Comparison of ENCODE assay signal across 15 mouse cellular contexts in genomic region chr1:80656389-80656788, GRCm38 (mm10).
DNase-seq lines count a peak whose midpoint lies in the region; ATAC-seq lines count a peak whose summit lies in the region.
"Had no signal": no experiment of that assay in that cellular context is flagged by ENCODE, and none has a peak within 500 bp of the region (broad histone marks: within the 10 kb centered on the region; RNA-seq: fewer than 3 reads in every experiment).

No protein-coding gene starts in this region.

- no peak overlapping the region for H3K9ac ChIP-seq in midbrain, embryonic 14.5 days (replicated peaks; ENCODE audit: low read length)
- no peak overlapping the region for H3K9ac ChIP-seq in kidney, embryonic 16.5 days (replicated peaks; ENCODE audit: low read length)
- H3K9ac ChIP-seq: embryonic facial prominence, embryonic 13.5 days; heart, embryonic 13.5 days; intestine, embryonic 15.5 days; neural tube, embryonic 15.5 days had no signal

- no peak overlapping the region for H3K27ac ChIP-seq in midbrain, embryonic 14.5 days (replicated peaks; ENCODE audit: low read depth, low read length)
- H3K27ac ChIP-seq in midbrain, embryonic 10.5 days (replicated peaks), result no peak overlapping the region
- no peak overlapping the region for H3K27ac ChIP-seq in kidney, embryonic 16.5 days (ENCODE audit: low read length)
- H3K27ac ChIP-seq: embryonic facial prominence, embryonic 13.5 days; heart, embryonic 13.5 days; intestine, embryonic 15.5 days; neural tube, embryonic 15.5 days had no signal

- H3K4me2 ChIP-seq in midbrain, embryonic 14.5 days (ENCODE audit: low read length), result no peak overlapping the region
- H3K4me2 ChIP-seq in kidney, embryonic 16.5 days (replicated peaks; ENCODE audit: low read depth, low read length), result no peak overlapping the region
- H3K4me2 ChIP-seq: embryonic facial prominence, embryonic 13.5 days; heart, embryonic 13.5 days; intestine, embryonic 15.5 days; neural tube, embryonic 15.5 days had no signal

- WGBS in midbrain, embryonic 14.5 days, result 60% methylated on average over 2 of the region's 2 CpGs
- 60% methylated on average over 2 of the region's 2 CpGs for whole genome bisulfite sequencing in midbrain, embryonic 10.5 days
- 50% methylated on average over 2 of the region's 2 CpGs for WGBS in kidney, embryonic 16.5 days

- ATAC-seq in midbrain, embryonic 14.5 days (ENCODE audit: low FRiP score, low TSS enrichment), result no peak
- ATAC-seq in kidney, embryonic 16.5 days (ENCODE audit: low FRiP score, low TSS enrichment), result peak; percentile 42; the same call in 1 of the 2 replicates
- ATAC-seq: CD4-positive, CD25-positive, alpha-beta regulatory T cell, adult 4 months; intestine, embryonic 15.5 days had no signal

- no peaks in the 10 kb centered on the region for H3K27me3 ChIP-seq in midbrain, embryonic 14.5 days (ENCODE audit: control insufficient read depth, insufficient read depth, low read length)
- no peaks in the 10 kb centered on the region for H3K27me3 ChIP-seq in midbrain, embryonic 10.5 days (ENCODE audit: low read depth, poor library complexity, severe bottlenecking)
- H3K27me3 ChIP-seq in kidney, embryonic 16.5 days (ENCODE audit: insufficient read depth, low read length), result no peaks in the 10 kb centered on the region
- H3K27me3 ChIP-seq: embryonic facial prominence, embryonic 13.5 days; heart, embryonic 13.5 days; intestine, embryonic 15.5 days; neural tube, embryonic 15.5 days had no signal

- no peak overlapping the region for H3K4me3 ChIP-seq in midbrain, embryonic 14.5 days (replicated peaks; ENCODE audit: low read depth, low read length)
- no peak overlapping the region for H3K4me3 ChIP-seq in midbrain, embryonic 10.5 days
- H3K4me3 ChIP-seq in kidney, embryonic 16.5 days (ENCODE audit: low read length), result no peak overlapping the region
- H3K4me3 ChIP-seq: embryonic facial prominence, embryonic 13.5 days; heart, embryonic 13.5 days; intestine, embryonic 15.5 days; neural tube, embryonic 15.5 days had no signal

- intact Hi-C loops in left cerebral cortex, postnatal 25 days (cut with DNase I), result no loop called here

- no peaks in the 10 kb centered on the region for H3K36me3 ChIP-seq in midbrain, embryonic 14.5 days (ENCODE audit: control insufficient read depth, insufficient read depth, low read length)
- H3K36me3 ChIP-seq in midbrain, embryonic 10.5 days, result no peaks in the 10 kb centered on the region
- H3K36me3 ChIP-seq in kidney, embryonic 16.5 days (ENCODE audit: insufficient read depth, low read length), result no peaks in the 10 kb centered on the region
- H3K36me3 ChIP-seq: embryonic facial prominence, embryonic 13.5 days; heart, embryonic 13.5 days; intestine, embryonic 15.5 days; neural tube, embryonic 15.5 days had no signal

- H3K9me3 ChIP-seq in midbrain, embryonic 14.5 days (ENCODE audit: control insufficient read depth, low read length), result no peaks in the 10 kb centered on the region
- no peaks in the 10 kb centered on the region for H3K9me3 ChIP-seq in midbrain, embryonic 10.5 days (replicated peaks)
- no peaks in the 10 kb centered on the region for H3K9me3 ChIP-seq in kidney, embryonic 16.5 days (ENCODE audit: low read length)
- H3K9me3 ChIP-seq: embryonic facial prominence, embryonic 13.5 days; heart, embryonic 13.5 days; intestine, embryonic 15.5 days; neural tube, embryonic 15.5 days had no signal

- no peaks in the 10 kb centered on the region for H3K4me1 ChIP-seq in midbrain, embryonic 14.5 days (ENCODE audit: control insufficient read depth, insufficient read depth, low read length)
- H3K4me1 ChIP-seq in midbrain, embryonic 10.5 days, result no peaks in the 10 kb centered on the region
- 0 out of 2 replicates have a peak, but pooled peaks cover 3% of the 10 kb centered on the region for H3K4me1 ChIP-seq in kidney, embryonic 16.5 days (ENCODE audit: insufficient read depth, low read length)
- H3K4me1 ChIP-seq: embryonic facial prominence, embryonic 13.5 days; heart, embryonic 13.5 days; intestine, embryonic 15.5 days; neural tube, embryonic 15.5 days had no signal

- DNase-seq in heart, adult 8-10 months (ENCODE audit: low spot score), result peak; percentile 41
- DNase-seq in heart, postnatal 4 days, result no peak
- DNase-seq in midbrain, embryonic 14.5 days, result peak; percentile 39
- DNase-seq in midbrain, embryonic 10.5 days (ENCODE audit: low spot score), result no peak
- DNase-seq in cerebellum, adult 11-12 months, result no peak
- DNase-seq in left cerebral cortex, postnatal 25 days (ENCODE audit: low spot score in 2 of 2), result no peak
- DNase-seq: adrenal gland, adult 2 months; layer of hippocampus, postnatal 36 days; liver had no signal

Comparison
In these comparisons a context has a peak if more than half of its experiments do, and no peak if none do; other contexts are left out.
1. DNase-seq: peak in heart, adult 8-10 months (single experiment) and midbrain, embryonic 14.5 days (single experiment); none in heart, postnatal 4 days (single experiment), midbrain, embryonic 10.5 days (single experiment), cerebellum, adult 11-12 months (single experiment) and left cerebral cortex, postnatal 25 days (0 of 2).